Mouse (Mus musculus): Measurements from ENCODE around the gene Wars. TPM values are rescaled to one million over a fixed set of nuclear protein-coding genes. Genes with fewer than 3 reads are reported as not detected.

The Wars gene
- total RNA-seq, 1 experiment from 2014 or later, result 59.0 TPM

Other genes with a start within 250 kb of the Wars start
- 0.21 to 0.29 TPM in 2 of 3 replicates, not detected in the other for gene Degs2, start 191.9 kb downstream of the Wars start, total RNA-seq (2017)
- gene Yy1, start 101.2 kb downstream of the Wars start, total RNA-seq (2017), result 51.4 to 60.9 TPM (median 60.3 TPM) in 3 replicates
- 0.11 to 1.8 TPM in 2 of 3 replicates, not detected in the other for gene Slc25a29, start 58.3 kb downstream of the Wars start, total RNA-seq (2017)
- 0.48 to 1.3 TPM in 2 of 3 replicates, not detected in the other for gene Slc25a47, start 58.1 kb downstream of the Wars start, total RNA-seq (2017)
- gene Wdr25, start 543 bp downstream of the Wars start, total RNA-seq (2017), result 3.0 to 9.0 TPM (median 6.5 TPM) in 3 replicates
- gene Begain, start 174.0 kb upstream of the Wars start, total RNA-seq (2017), result 0.49 TPM in 1 of 3 replicates, not detected in the others

Measured in monocyte, adult 5-6 weeks (primary cell).